Mouse (Mus musculus) WW6 (cell line): Measurements from ENCODE around the gene Wnt4.

Experiments used
- DNase-seq: peaks from one replicate; pipeline ENCODE4 v3.0.0-alpha.2; 2013; ENCODE audit warnings: low read depth, low spot score

Wnt4 gene

GRCm38 (mm10) chr4:137305831-137306576 lies 28.7 kb downstream of the Wnt4 start:
- no peak for DNase-seq

- no peak for DNase-seq
These were observed 29.2 kb downstream of the Wnt4 start for GRCm38 (mm10) chr4:137306577-137306888.

- DNase-seq = no peak
These were observed 29.9 kb downstream of the Wnt4 start for GRCm38 (mm10) chr4:137306991-137307706.

DNA sequence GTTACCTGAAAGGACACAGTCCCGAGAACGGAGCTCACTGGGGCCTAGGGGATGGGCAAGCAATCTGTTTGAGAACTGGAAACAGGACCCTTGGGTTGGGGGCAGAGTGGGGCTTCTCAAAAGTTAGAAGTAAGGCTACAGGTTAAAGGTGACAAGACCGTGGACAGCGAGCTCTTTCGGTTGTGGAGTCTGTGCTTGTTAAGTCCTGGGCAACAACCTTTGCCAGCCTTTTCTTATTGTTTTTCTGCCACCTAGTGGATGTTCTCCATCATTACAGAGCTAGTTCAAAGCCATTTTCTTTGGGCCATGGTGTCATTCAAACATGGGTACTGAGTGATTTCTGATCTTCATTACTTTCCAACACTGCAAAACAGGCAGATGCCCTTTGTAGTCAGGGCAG lies 31.1 kb downstream of the Wnt4 start:
- no peak for DNase-seq

GRCm38 (mm10) chr4:137313511-137313910 lies 36.2 kb downstream of the Wnt4 start:
- DNase-seq = no peak

DNA sequence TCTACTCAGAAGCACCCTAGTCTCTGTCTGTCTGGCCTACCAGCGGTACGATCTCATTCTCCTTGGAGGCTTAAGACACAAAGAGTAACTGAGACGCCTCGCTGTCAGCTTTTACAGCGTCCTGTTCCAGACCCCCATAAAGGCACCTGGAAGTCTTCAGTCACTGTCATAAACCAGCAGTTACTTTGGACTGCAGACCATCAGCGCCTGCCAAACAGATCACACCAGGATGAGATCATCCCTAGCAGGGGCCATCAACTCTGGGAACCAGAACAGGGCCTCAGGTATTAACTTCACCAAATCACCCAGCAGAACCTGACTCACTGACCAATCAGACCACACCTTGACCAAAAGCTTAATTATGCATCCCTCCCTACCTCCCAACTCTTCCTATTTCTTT lies 37.3 kb downstream of the Wnt4 start:
- no peak for DNase-seq

- DNase-seq = no peak
These were observed 37.8 kb downstream of the Wnt4 start for GRCm38 (mm10) chr4:137315061-137315460.

DNA sequence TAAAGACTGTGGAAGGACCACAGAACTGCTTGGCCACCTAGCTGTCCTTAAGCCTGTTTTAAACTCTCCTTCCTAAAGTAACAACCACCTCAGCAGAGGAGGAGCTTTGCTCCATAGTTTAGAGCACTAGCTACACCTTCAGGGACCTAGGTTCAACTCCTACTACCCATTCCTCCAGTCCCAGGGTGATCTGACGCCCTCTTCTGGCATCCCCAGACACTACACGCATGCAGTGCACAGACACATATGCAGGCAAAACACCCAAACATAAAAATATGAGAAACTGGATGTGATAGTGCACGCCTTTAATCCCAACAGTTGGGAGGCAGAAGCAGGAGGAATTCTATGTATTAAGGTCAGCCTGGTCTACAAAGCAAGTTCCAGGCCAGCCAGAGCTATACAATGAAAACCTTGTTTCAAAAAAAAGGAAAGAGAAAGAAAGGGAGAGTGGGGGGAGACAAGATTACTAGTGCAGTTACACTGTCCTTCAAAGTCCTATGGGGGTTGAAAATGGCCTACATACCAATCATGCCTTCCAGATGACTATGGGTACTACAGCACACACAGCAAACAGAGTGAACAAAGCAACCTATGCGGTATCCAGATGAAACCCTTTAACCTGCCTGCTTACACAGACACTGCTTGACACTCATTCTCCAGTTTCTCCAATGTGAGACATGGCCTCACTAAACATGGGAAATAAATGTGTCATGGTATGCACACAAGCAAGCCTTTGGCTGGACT lies 38.9 kb downstream of the Wnt4 start:
- DNase-seq = no peak

DNA sequence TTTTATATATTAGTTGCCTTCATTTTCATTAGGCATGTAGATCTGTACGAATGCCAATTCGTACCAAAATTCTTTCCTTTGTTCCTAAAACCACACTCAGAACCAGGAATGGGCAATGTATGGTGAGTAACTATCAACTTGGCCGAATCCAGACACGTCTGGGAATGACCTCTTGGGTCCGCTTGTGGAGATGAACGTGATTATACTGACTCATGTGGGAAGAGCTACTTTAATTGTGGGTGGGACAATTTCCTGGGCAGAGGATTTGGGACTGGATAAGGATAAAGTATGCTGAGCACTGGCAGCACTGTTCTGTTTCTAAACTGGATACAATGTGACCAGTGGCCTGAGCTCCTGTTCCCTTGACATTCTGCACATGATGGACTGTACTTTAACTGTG lies 47.6 kb downstream of the Wnt4 start:
- no peak for DNase-seq

DNA sequence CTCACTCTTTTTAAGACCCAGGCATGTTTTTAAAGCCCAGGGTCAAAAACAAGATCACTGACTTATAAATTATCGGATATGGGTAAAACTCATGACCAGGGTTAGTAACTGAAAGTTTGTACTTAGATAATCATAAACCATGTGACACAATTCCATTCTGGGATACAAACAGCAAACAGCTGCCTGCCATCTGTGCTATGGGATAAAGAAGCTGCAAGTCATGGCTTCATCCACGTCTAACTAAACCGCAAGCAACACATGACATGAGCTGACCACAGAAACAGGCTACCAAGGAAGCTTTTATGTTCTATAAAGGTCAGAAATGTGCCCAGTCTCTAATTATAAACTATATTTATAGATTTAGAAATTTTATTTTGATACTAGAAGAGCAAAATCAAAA lies 49.2 kb downstream of the Wnt4 start:
- no peak for DNase-seq

DNA sequence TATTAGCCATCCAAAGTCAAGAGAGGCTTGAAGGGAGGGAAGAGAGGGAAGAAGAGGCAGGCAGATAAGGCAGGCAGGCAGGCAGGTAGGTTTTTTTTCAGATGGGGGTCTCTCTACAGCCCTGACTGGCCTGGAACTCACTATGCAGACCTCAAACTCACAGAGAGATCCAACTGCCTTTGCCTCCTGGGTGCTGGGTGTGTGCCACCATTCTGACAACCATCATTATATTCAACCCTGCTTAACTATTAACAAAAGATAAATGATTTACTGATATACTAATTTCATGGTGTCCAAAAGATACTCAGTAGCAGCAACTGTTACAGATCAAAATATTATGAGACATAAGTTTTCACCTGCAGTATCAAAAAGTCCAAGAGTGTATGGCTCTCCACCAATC lies 54.8 kb downstream of the Wnt4 start:
- no peak for DNase-seq

- DNase-seq = no peak
These were observed 59.2 kb downstream of the Wnt4 start for GRCm38 (mm10) chr4:137336468-137336867.

GRCm38 (mm10) chr4:137339415-137339814 lies 62.1 kb downstream of the Wnt4 start:
- DNase-seq = no peak

GRCm38 (mm10) chr4:137342816-137343215 lies 65.5 kb downstream of the Wnt4 start:
- DNase-seq = no peak

GRCm38 (mm10) chr4:137345112-137345511 lies 67.8 kb downstream of the Wnt4 start:
- DNase-seq = no peak

DNA sequence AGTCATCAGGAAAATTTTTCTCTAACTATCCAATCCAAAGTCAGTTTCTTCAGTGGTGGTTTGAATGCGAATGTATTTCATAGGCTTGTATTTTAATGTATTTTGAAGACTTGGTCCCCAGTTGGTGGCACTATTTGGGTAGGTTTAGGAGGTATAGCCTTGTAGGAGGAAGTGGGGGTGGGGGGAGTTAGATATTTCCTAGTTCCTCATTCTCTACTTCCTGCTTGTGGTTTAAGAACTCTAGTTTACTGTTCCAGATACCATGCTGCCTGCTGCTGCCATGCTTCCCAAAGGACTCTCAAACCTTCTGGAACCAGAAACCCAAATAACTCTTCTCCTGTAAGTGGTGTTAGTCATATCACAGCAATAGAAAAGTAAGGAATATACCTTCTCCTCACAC lies 68.5 kb downstream of the Wnt4 start:
- no peak for DNase-seq
